Mouse (Mus musculus): ENCODE measurements at regions not wholly inside any gene's neighbourhood (a gene's known extent, or its start where the extent isn't known, plus 50 kb on each side); places are given as distances from the start of the nearest gene placed in this dataset.

GRCm38 (mm10) chr11:24226755-24227154, 148.9 kb downstream of the Bcl11a start:
- DNase-seq (ENCODE audit: low spot score in 2 of 2) = no peak

GRCm38 (mm10) chr11:24233376-24233775, 155.5 kb downstream of the Bcl11a start:
- DNase-seq (ENCODE audit: low spot score in 2 of 2) = no peak

- no peak for DNase-seq (ENCODE audit: low spot score in 2 of 2)
Observed at GRCm38 (mm10) chr11:24233821-24234220, 156.0 kb downstream of the Bcl11a start.

GRCm38 (mm10) chr11:24234422-24234821, 156.6 kb downstream of the Bcl11a start:
- no peak for DNase-seq (ENCODE audit: low spot score in 2 of 2)

GRCm38 (mm10) chr11:24235326-24235725, 157.5 kb downstream of the Bcl11a start:
- no peak for DNase-seq (ENCODE audit: low spot score in 2 of 2)

- DNase-seq (ENCODE audit: low spot score in 2 of 2) = no peak
Observed at GRCm38 (mm10) chr11:24239631-24240030, 161.8 kb downstream of the Bcl11a start.

- no peak for DNase-seq (ENCODE audit: low spot score in 2 of 2)
Observed at GRCm38 (mm10) chr11:24242096-24242495, 164.2 kb downstream of the Bcl11a start.

- no peak for DNase-seq (ENCODE audit: low spot score in 2 of 2)
Observed at GRCm38 (mm10) chr11:24242888-24243287, 165.0 kb downstream of the Bcl11a start.

GRCm38 (mm10) chr11:24245390-24245789, 167.5 kb downstream of the Bcl11a start:
- no peak for DNase-seq (ENCODE audit: low spot score in 2 of 2)

GRCm38 (mm10) chr11:24246314-24246713, 168.5 kb downstream of the Bcl11a start:
- DNase-seq (ENCODE audit: low spot score in 2 of 2) = no peak

- DNase-seq (ENCODE audit: low spot score in 2 of 2) = no peak
Observed at GRCm38 (mm10) chr11:24247285-24247684, 169.4 kb downstream of the Bcl11a start.

- no peak for DNase-seq (ENCODE audit: low spot score in 2 of 2)
Observed at GRCm38 (mm10) chr11:24251516-24251915, 173.7 kb downstream of the Bcl11a start.

GRCm38 (mm10) chr11:24255201-24256060, 177.6 kb downstream of the Bcl11a start:
- no peak for DNase-seq (ENCODE audit: low spot score in 2 of 2)

GRCm38 (mm10) chr11:24257741-24258140, 179.9 kb downstream of the Bcl11a start:
- DNase-seq (ENCODE audit: low spot score in 2 of 2) = no peak

GRCm38 (mm10) chr11:24258340-24258739, 180.5 kb downstream of the Bcl11a start:
- DNase-seq (ENCODE audit: low spot score in 2 of 2) = no peak

GRCm38 (mm10) chr11:24259668-24260067, 181.8 kb downstream of the Bcl11a start:
- DNase-seq (ENCODE audit: low spot score in 2 of 2) = no peak

- DNase-seq (ENCODE audit: low spot score in 2 of 2) = no peak
Observed at GRCm38 (mm10) chr11:24269046-24269445, 191.2 kb downstream of the Bcl11a start.

- DNase-seq (ENCODE audit: low spot score in 2 of 2) = no peak
Observed at GRCm38 (mm10) chr11:24281628-24282027, 203.8 kb downstream of the Bcl11a start.

- DNase-seq (ENCODE audit: low spot score in 2 of 2) = no peak
Observed at GRCm38 (mm10) chr11:24282556-24282955, 204.7 kb downstream of the Bcl11a start.

GRCm38 (mm10) chr11:24286129-24287108, 208.6 kb downstream of the Bcl11a start:
- DNase-seq (ENCODE audit: low spot score in 2 of 2) = no peak

- no peak for DNase-seq (ENCODE audit: low spot score in 2 of 2)
Observed at GRCm38 (mm10) chr11:24293209-24293608, 215.4 kb downstream of the Bcl11a start.

Data from layer of hippocampus, adult 18-20 months (tissue).